Mouse (Mus musculus) ES-Bruce4 (cell line): ENCODE measurements around the gene Bcl2l13.

Experiments
- CTCF ChIP-seq: IDR thresholded peaks from one replicate; pipeline ENCODE4 v1.8.1; 2011; ENCODE audit warnings: low read depth, low read length
- EP300 ChIP-seq: IDR thresholded peaks from 2 replicates; pipeline ENCODE4 v1.6.1; 2011; ENCODE audit warnings: low read depth, low read length; ENCODE audit not compliant: insufficient read depth
- POLR2A ChIP-seq: IDR thresholded peaks from one replicate; pipeline ENCODE4 v1.8.1; 2011; ENCODE audit warnings: low read length; ENCODE audit not compliant: insufficient read depth

DNA sequence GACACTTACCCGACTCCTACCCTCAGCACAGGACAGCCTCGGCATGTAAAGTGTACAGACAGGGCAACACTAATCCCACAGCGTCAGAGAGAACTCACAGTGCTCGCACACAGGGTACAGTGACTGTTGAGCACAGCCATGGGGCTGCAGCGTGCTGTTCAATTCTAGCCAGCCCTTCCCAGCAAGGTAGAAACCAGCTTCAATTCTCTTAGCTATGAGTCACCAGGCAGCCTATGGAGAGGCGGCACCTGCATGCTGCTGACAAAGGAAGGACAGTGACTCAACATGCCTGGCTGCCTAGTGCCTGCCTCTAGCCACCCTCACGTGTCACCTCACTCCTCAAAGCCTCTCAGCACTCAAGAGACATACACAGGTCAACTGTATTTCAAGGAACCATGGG, 38.0 kb upstream of the Bcl2l13 start:
- TF ChIP-seq CTCF (no peak), POLR2A (no peak), EP300 (no peak)
